Mouse (Mus musculus): ENCODE data around the gene Kdm1b. TPM values are rescaled to one million over a fixed set of nuclear protein-coding genes. Genes with fewer than 3 reads are reported as not detected.
A peak's percentile ranks its signal among the peaks of the same experiment; 100 is the strongest.

The Kdm1b gene
- 11.6 and 12.9 TPM in 2 replicates for polyA plus RNA-seq (2015; fragmentation: Nextera tagmentation; extraction: Ambion mirVana)

GRCm38 (mm10) chr13:47043030-47043680 lies at the start of gene Kdm1b:
Kdm1b (plus strand) TSS chr13:47043499.
- under 1% methylated on average over 48 of the region's 48 CpGs for WGBS
- ATAC-seq (replicated peaks; ENCODE audit: low FRiP score, low read depth), result peak; percentile 97
- peak within 1 kb of the TSS; percentile 99 for H3K4me2 ChIP-seq (ENCODE audit: low read length)

DNA sequence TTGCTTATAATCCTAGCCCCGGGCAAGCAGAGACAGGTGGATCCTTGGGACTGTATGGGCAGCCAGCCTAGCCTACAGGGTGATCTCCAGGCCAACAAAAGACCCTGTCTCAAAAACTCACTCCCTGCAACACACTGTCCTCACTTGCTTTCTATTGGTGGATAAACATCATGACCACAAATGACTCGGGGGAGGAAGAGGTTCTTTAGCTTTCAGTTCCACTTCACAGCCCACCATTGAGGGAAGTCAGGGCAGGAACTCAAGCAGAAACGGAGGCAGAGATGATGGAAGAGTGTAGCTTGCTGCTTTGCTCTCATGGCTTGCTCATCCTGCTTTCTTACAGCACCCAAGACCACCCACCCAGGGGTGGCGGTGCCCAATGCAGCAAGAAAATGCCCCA lies 45.9 kb upstream of the Kdm1b start:
- no peaks in the 10 kb centered on the region for H3K36me3 ChIP-seq (ENCODE audit: insufficient read depth, low read length)
- H3K27me3 ChIP-seq (ENCODE audit: insufficient read depth, low read length), result no peaks in the 10 kb centered on the region
- no peak for DNase-seq (ENCODE audit: low spot score)
- H3K4me2 ChIP-seq (ENCODE audit: low read length), result no peak overlapping the region
- no peaks in the 10 kb centered on the region for H3K4me1 ChIP-seq (replicated peaks; ENCODE audit: insufficient read depth, low read length)
- H3K27ac ChIP-seq, result no peak overlapping the region
- WGBS, result 60% methylated on average over 4 of the region's 4 CpGs
- H3K9me3 ChIP-seq (replicated peaks; ENCODE audit: low read length), result no peaks in the 10 kb centered on the region
- no peak overlapping the region for H3K4me3 ChIP-seq (replicated peaks; ENCODE audit: low read depth, low read length)
- no peak for ATAC-seq (replicated peaks; ENCODE audit: low FRiP score, low read depth)
- TF ChIP-seq CTCF (IDR thresholded peaks at IDR 0.05; ENCODE audit: low read depth), result no peak
- H3K9ac ChIP-seq (ENCODE audit: low read depth, low read length), result no peak overlapping the region

More at GRCm38 (mm10) chr13:47043030-47043680, at the start of gene Kdm1b:
- Histone ChIP-seq H3K9me3 (replicated peaks; ENCODE audit: low read length) (no peaks in the 10 kb centered on the region), H3K27me3 (ENCODE audit: insufficient read depth, low read length) (no peaks in the 10 kb centered on the region), H3K9ac (ENCODE audit: low read depth, low read length) (peak within 1 kb of the TSS; percentile 78), H3K27ac (peak within 1 kb of the TSS; percentile 78), H3K4me1 (replicated peaks; ENCODE audit: insufficient read depth, low read length) (peaks cover 8% of the 10 kb centered on the region; the same call in 1 of the 2 replicates), H3K4me3 (replicated peaks; ENCODE audit: low read depth, low read length) (peak within 1 kb of the TSS; percentile 69), H3K36me3 (ENCODE audit: insufficient read depth, low read length) (no peaks in the 10 kb centered on the region)
- no peak for TF ChIP-seq CTCF (IDR thresholded peaks at IDR 0.05; ENCODE audit: low read depth)
- peak; percentile 98 for DNase-seq (ENCODE audit: low spot score)

- H3K9me3 ChIP-seq (replicated peaks; ENCODE audit: low read length), result no peaks in the 10 kb centered on the region
- H3K4me1 ChIP-seq (replicated peaks; ENCODE audit: insufficient read depth, low read length), result no peaks in the 10 kb centered on the region
- WGBS, result 43% methylated on average over 5 of the region's 5 CpGs
- no peak overlapping the region for H3K27ac ChIP-seq
- H3K9ac ChIP-seq (ENCODE audit: low read depth, low read length), result no peak overlapping the region
- no peaks in the 10 kb centered on the region for H3K36me3 ChIP-seq (ENCODE audit: insufficient read depth, low read length)
- ATAC-seq (replicated peaks; ENCODE audit: low FRiP score, low read depth) (no peak), DNase-seq (ENCODE audit: low spot score) (no peak)
- no peaks in the 10 kb centered on the region for H3K27me3 ChIP-seq (ENCODE audit: insufficient read depth, low read length)
- no peak overlapping the region for H3K4me3 ChIP-seq (replicated peaks; ENCODE audit: low read depth, low read length)
- no peak for TF ChIP-seq CTCF (IDR thresholded peaks at IDR 0.05; ENCODE audit: low read depth)
- H3K4me2 ChIP-seq (ENCODE audit: low read length), result no peak overlapping the region
Observed at GRCm38 (mm10) chr13:46999498-46999897, 43.8 kb upstream of the Kdm1b start.

GRCm38 (mm10) chr13:47001590-47001989 lies 41.7 kb upstream of the Kdm1b start:
- ATAC-seq (replicated peaks; ENCODE audit: low FRiP score, low read depth), result no peak
- no peaks in the 10 kb centered on the region for H3K4me1 ChIP-seq (replicated peaks; ENCODE audit: insufficient read depth, low read length)
- no peak for TF ChIP-seq CTCF (IDR thresholded peaks at IDR 0.05; ENCODE audit: low read depth)
- DNase-seq (ENCODE audit: low spot score), result no peak
- H3K27me3 ChIP-seq (ENCODE audit: insufficient read depth, low read length), result no peaks in the 10 kb centered on the region
- H3K36me3 ChIP-seq (ENCODE audit: insufficient read depth, low read length), result no peaks in the 10 kb centered on the region
- H3K9ac ChIP-seq (ENCODE audit: low read depth, low read length), result no peak overlapping the region
- no peak overlapping the region for H3K4me2 ChIP-seq (ENCODE audit: low read length)
- H3K27ac ChIP-seq, result no peak overlapping the region
- no peaks in the 10 kb centered on the region for H3K9me3 ChIP-seq (replicated peaks; ENCODE audit: low read length)
- no peak overlapping the region for H3K4me3 ChIP-seq (replicated peaks; ENCODE audit: low read depth, low read length)
- 94% methylated on average over 4 of the region's 4 CpGs for WGBS

- Histone ChIP-seq H3K4me1 (replicated peaks; ENCODE audit: insufficient read depth, low read length) (peaks cover 12% of the 10 kb centered on the region), H3K9me3 (replicated peaks; ENCODE audit: low read length) (peaks cover 6% of the 10 kb centered on the region; the same call in 1 of the 2 replicates), H3K36me3 (ENCODE audit: insufficient read depth, low read length) (no peaks in the 10 kb centered on the region), H3K27me3 (ENCODE audit: insufficient read depth, low read length) (no peaks in the 10 kb centered on the region), H3K4me3 (replicated peaks; ENCODE audit: low read depth, low read length) (no peak overlapping the region), H3K27ac (no peak overlapping the region), H3K9ac (ENCODE audit: low read depth, low read length) (peak overlapping the region; percentile 49; the same call in 1 of the 2 replicates), H3K4me2 (ENCODE audit: low read length) (peak overlapping the region; percentile 93)
- TF ChIP-seq CTCF (IDR thresholded peaks at IDR 0.05; ENCODE audit: low read depth), result no peak
- ATAC-seq (replicated peaks; ENCODE audit: low FRiP score, low read depth) (no peak), DNase-seq (ENCODE audit: low spot score) (no peak)
- 65% methylated on average over 10 of the region's 10 CpGs for WGBS
Observed at GRCm38 (mm10) chr13:47013740-47014139, 29.6 kb upstream of the Kdm1b start.

DNA sequence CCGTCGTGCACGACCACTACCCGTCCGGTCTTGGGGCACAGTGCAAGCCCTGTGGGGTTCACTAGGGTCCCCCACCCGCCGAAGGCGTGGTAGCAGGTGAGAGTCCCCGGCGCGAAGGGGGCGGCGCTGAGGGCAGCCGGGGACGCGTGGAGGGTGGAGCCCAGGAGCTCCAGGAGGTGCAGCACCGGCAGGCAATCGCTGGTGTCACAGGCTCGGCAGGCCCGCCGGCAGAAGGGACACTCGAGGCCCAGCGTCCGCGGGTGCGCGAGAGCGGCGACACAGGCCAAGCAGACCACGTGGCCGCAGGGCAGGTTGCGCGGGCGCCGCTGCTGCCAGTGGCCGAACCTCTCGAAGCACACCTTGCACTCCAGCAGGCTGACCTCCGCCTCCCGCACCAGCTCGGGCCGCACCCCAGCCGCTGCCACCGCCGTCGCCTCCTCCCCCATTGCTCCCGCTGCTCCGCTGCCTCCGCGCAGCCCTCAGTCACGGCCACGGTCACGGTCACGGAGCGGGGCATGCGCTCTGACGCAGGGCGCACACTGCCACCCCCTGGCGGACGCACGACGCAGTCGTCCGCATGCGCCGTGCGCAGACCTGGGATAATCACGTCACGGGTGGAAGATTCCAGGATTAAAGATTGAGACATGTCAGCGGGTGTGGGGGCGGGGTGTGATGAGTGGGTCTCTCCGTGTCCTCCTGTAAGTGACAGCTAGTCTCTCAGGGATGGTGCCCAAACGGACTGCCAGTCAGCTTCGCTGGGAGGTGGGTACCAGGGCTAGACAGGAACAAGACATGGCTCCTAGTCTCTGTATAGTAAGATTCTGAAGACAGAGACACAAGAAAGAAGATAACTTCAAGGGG lies 28.7 kb upstream of the Kdm1b start, which contains the start of gene Nhlrc1:
Gene Nhlrc1 (minus strand): TSS at position 517 of the 861 bp plus-strand sequence.
- peaks cover 6% of the 10 kb centered on the region; the same call in 1 of the 2 replicates for H3K9me3 ChIP-seq (replicated peaks; ENCODE audit: low read length)
- peak within 1 kb of the TSS; percentile 49; the same call in 1 of the 2 replicates for H3K9ac ChIP-seq (ENCODE audit: low read depth, low read length)
- H3K36me3 ChIP-seq (ENCODE audit: insufficient read depth, low read length), result no peaks in the 10 kb centered on the region
- H3K27ac ChIP-seq, result no peak within 1 kb of the TSS
- peak; percentile 67 for DNase-seq (ENCODE audit: low spot score)
- H3K4me1 ChIP-seq (replicated peaks; ENCODE audit: insufficient read depth, low read length), result peaks cover 12% of the 10 kb centered on the region
- peak within 1 kb of the TSS; percentile 45 for H3K4me3 ChIP-seq (replicated peaks; ENCODE audit: low read depth, low read length)
- peak; percentile 85 for ATAC-seq (replicated peaks; ENCODE audit: low FRiP score, low read depth)
- H3K27me3 ChIP-seq (ENCODE audit: insufficient read depth, low read length), result no peaks in the 10 kb centered on the region
- 5% methylated on average over 59 of the region's 73 CpGs for WGBS
- TF ChIP-seq CTCF (IDR thresholded peaks at IDR 0.05; ENCODE audit: low read depth), result peak; percentile 92
- H3K4me2 ChIP-seq (ENCODE audit: low read length), result peak within 1 kb of the TSS; percentile 93
